Mouse (Mus musculus): ENCODE measurements around the gene Gm26897. TPM values are rescaled to one million over a fixed set of nuclear protein-coding genes. Genes with fewer than 3 reads are reported as not detected.

Gm26897 gene
- not detected in 2 replicates for total RNA-seq (2021)
- long read RNA-seq, result 0 reads

GRCm38 (mm10) chr5:111733851-111734250, at the start of gene Gm26897:
Gene Gm26897 (plus strand): TSS chr5:111733924.
- DNase-seq, result no peak

- no peak for DNase-seq
Observed at GRCm38 (mm10) chr5:111687370-111687769, 46.4 kb upstream of the Gm26897 start.

DNA sequence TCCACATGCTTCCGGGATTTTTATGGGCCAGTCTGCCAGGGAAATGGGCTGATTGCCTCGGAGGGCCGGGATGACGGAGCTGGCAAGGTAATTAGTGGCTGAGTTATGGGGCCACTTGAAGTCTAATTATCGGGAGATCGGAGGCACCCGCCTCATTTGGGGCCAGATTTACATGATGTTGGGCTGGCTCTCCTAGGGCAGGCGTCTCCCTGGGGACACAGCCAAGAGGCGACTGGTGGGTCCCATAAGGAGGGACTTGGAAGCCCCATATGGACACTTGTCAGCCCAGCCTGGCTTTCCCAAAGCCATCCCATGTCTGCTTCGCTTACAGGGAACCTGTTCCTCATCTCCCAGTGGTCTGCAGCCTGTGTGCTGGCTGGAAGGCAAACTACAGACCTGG, 45.1 kb upstream of the Gm26897 start:
- no peak for DNase-seq

DNA sequence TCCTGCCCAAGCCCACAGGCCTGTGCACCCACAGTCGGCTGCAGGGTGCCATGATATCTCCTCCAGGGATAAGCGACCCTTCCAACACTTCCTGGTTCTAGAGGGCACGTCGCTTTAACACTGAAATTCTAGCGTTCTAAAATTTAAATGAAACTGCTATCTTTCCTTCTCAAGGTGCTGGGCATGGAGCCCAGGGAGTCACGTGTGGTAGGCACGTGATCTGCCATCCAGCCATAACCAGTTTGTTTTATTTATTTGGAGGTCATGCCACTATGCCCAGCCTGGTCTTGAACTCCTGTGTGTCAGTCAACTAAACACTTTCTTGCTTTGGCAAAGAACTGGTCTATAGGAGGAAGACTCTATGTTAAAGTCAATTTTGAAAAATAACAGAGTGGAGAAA, 35.7 kb upstream of the Gm26897 start:
- DNase-seq, result no peak

DNA sequence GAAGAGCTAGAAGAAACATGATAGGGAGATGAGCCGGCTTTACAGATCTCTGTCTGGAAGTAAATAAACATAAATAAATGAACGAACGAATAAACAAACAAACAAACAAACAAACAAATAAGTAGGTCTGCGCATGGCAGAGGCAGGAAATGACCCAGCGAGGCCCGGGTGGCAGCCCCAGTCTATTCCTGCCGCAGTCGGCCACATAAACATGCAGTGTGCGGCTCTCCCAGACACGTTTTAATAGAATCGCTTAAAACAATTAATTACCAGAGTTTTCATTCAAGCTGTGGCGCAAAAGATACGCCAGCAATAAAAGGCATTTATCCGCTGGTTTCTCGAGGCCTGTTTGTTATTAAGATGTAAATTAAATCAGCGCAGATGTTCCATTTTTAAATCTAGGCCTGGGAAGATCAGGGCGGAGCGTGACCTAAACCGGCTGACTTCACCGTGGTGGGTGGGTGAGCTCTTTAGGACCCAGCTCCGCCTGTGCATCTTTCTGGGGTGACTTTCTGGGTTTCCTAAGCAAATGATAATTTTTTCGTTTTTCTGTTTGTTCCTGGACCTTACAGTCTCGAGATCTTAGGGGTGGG, 33.9 kb upstream of the Gm26897 start:
- no peak for DNase-seq

DNA sequence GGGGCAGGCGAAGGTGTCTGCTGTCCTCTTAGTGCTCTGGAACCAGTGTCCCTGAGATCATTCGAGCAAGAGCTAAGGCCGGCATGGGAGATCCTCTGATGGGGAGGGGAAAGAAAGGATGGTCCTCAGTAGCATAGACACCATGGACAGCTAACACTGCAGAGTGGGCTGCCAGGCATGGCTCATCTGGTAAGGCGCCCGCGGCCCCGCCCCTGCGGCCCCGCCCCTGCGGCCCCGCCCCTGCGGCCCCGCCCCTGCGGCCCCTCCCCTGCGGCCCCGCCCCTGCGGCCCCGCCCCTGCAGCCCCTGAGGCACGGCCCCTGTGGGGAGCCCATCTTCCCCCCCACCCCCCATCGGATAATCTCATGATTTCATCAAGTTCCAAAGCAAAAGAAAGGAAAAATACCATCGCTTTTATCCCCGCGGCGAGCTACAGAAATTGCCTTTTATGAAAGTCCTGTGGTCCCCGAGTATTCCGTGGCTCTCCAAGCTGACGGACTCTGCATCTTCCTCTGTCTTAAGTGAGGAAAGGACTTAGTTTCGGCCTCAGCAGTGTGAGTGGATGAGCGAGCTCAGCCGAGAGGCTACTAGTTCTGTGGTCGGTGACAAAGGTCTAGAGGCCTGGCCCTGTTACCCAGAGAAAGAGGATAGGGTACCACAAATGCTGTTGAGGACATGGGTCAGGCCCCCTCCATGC, 31.9 kb upstream of the Gm26897 start:
- DNase-seq, result no peak

DNA sequence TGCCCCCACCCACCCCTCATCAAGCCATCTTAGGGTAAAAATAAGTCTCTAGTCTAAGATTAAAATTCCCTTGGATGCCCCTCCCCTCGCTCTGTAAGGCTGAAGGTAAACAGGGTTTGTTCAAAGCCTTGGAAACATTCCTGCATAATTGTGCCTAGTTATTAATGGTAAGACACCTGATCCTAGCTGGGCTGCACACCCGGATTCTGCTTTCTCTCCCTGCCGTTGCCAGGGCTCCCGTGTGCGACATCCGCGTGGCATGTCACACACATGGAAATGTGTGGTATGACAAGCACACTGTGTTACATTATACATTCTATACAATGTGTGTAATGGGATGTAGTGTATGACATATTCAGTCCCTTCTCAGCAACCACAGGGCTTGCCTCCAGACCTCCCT, 30.1 kb upstream of the Gm26897 start:
- no peak for DNase-seq

DNA sequence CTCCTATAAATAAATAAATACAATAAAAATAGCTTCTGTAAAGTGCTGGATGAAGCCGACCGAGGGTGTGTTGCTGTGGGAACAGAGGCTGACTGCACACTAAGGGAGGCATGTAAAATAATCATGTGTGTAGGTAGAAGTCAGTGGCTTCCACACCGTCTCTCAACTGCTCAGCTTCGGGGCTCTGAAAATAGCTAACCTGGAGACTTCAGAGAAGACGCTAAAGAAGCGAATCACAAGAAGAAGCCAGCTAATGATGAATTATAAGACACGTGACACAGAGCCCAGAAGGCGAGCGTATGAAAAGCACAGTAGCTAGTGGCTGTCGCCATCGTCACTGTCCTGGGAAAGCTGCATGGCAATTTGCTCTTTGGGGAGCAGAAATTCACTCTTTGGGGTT, 29.4 kb upstream of the Gm26897 start:
- DNase-seq, result no peak

DNA sequence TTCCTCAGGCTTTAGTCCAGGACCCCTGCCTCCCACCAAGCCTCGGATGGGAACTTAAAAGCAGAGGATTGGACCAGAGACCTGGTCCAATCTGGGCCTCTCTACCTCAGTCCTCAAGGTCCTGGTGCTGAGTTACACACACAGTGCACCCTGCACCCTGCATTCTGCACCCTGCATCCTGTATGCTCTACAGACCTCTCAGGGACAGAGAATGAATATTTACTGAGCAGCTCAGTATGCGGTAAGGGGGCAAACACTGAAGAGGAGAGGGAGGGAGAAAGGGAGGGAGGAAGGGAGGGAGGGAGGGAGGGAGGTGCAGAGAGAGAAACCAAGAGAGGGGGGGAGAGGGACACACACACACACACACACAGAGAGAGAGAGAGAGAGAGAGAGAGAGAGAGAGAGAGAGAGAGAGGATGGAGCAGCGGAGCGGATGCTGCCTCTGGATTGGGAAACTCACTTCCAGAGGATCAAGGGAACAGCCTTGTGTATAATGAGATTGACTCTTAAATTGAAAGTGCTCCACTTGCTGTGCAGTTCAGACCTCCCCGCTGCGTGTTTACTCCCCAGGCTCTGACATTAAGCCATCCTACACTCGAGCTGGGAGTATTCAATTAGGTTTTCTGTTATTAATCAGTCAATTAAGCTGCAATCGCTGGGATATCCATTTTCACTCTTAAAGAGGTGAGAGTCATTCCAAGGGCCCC, 24.4 kb upstream of the Gm26897 start:
- DNase-seq, result no peak

DNA sequence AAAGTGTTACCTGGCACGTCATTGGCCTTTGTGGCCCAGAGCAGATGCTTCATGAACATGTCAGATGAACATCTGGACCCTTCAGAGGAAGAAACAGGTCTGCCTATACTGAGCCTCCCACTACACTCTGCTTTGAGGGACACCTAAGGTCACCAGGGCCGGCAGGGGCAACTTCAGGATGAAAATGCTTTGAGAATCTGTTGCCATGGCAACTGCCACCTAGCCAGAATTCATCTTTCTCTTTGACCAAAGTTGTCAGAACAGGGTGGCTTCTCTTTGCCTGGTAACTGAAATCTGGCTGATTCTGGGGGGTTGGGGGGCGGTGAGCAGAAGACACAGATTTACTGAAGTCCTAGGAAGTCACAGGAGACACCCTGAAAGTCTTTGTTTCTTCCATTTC, 14.7 kb upstream of the Gm26897 start:
- DNase-seq, result no peak

DNA sequence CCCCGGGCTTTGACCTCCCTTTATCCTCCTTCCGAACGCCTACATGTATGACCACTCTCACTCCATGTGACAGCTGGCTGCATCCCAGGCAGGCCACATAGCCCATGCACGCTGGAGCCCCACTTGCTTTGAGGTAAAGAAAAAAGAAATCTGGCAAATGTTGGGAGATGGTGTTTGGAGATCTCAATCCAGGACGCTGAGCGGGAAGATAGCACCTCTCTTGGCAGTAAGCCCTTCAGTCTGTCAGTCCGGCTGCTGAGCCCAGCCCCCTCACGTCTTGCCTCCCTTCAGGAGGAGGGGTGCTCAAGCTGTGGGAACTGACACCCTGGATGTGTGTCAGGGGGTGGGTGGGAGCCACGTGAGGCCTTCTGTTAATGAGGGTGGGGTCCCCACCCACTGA, 13.0 kb upstream of the Gm26897 start:
- no peak for DNase-seq

DNA sequence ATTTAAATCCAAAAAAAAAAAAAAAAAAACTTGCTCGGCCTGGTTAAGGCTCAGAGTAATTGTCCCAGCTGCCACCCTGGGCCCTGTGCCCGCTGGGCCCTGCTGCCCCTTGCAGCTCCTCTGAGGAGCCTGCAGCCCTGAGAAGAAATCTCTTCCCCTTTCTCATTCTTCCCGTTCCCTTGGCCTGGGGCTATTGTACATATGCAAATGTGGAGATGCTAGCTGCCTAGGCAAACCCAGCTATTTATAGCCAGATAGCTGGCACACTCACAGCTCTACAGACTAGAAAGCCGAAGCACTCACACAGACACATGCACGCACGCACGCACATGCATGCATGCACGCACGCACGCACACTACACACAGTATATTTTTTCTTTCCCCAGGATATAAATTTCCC, 9.0 kb upstream of the Gm26897 start:
- no peak for DNase-seq

GRCm38 (mm10) chr5:111725195-111725920, 8.4 kb upstream of the Gm26897 start:
- peak; percentile 2 for DNase-seq

GRCm38 (mm10) chr5:111728411-111728810, 5.3 kb upstream of the Gm26897 start:
- no peak for DNase-seq

GRCm38 (mm10) chr5:111730560-111731167, 3.1 kb upstream of the Gm26897 start:
- no peak for DNase-seq

DNA sequence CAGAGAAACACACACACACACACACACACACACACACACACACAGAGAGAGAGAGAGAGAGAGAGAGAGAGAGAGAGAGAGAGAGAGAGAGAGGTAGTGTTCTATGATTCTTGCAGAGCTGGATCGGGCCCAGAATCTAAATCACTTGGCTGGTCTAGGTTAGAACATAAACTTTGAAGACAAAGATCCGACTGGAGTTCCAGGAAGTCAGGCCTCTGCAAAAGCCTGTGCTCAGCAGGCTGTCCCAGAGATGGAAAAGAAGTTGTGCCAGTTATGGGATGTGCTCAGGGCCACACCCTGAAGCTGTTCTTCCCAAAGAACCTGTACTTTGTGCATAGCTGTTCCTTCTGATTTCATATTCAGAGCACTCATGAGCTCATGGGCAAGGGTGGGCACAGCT, 1.5 kb upstream of the Gm26897 start:
- no peak for DNase-seq

DNA sequence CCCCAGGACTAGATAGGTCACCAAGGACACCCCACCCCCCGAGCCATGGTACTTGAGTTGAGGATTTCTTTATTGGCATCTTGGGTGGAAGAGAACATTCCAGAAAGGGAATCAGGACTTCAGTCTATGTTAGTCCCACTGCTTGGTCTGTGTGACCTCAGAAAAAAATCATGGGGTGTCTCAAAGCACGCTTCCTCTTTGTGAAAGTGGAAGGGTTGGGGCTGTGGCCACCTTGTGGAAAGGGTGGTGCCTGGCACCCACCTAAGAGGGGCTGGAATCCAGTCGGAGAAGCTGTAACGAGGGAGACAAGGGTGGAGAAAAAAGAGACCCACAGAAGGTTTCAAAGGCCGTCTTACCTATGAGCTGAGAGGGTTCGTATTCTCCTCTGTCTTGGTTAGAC, 5.8 kb downstream of the Gm26897 start:
- DNase-seq, result no peak

- DNase-seq, result no peak
Observed at GRCm38 (mm10) chr5:111740384-111741275, 6.9 kb downstream of the Gm26897 start.

GRCm38 (mm10) chr5:111741352-111741751, 7.6 kb downstream of the Gm26897 start:
- DNase-seq, result no peak

GRCm38 (mm10) chr5:111742290-111742898, 8.7 kb downstream of the Gm26897 start:
- no peak for DNase-seq

DNA sequence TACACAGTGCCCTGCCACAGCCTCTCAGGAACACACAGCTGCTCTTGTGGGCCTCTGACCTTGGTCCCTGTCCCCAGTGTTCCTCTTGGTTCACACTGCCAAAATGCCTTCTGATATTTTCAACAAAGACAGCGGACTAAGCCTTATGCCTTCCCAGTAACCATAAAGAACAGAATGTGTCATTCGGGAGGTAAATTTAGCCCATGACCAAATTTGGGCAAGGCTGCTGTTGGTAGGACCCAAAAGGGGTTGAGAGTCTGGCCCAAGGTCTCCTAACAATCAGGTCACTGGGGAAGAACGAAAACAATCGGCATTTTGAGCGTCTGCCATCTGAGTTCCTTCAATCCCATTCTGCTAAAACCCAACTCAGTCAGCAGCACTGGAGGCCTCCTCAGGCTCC, 15.9 kb downstream of the Gm26897 start:
- no peak for DNase-seq
